Comparison of ENCODE assay signal across 24 mouse cellular contexts in genomic region chr2:181691083-181691482, GRCm38 (mm10). TPM values are rescaled to one million over a fixed set of nuclear protein-coding genes. Genes with fewer than 3 reads are reported as not detected.
DNase-seq lines count a peak whose midpoint lies in the region; ATAC-seq and TF ChIP-seq lines count a peak whose summit lies in the region.
"Had no signal": no experiment of that assay in that cellular context is flagged by ENCODE, and none has a peak within 500 bp of the region (broad histone marks: within the 10 kb centered on the region; RNA-seq: fewer than 3 reads in every experiment).

No protein-coding gene starts in this region.

- peak overlapping the region; percentile 37 for H3K4me2 ChIP-seq in liver, embryonic 16.5 days (ENCODE audit: low read depth, low read length)
- H3K4me2 ChIP-seq: hindbrain, embryonic 15.5 days; limb, embryonic 12.5 days; midbrain, embryonic 11.5 days had no signal

- H3K27ac ChIP-seq in liver, adult 2 months (replicated peaks; ENCODE audit: insufficient read depth, low read depth, low read length), result no peak overlapping the region
- peak overlapping the region; percentile 48; the same call in 1 of the 2 replicates for H3K27ac ChIP-seq in bone marrow macrophage, adult 2 months (ENCODE audit: insufficient read depth, low read depth, low read length)
- H3K27ac ChIP-seq in liver, embryonic 16.5 days (ENCODE audit: low read length), result no peak overlapping the region
- H3K27ac ChIP-seq: heart, adult 2 months; hindbrain, embryonic 15.5 days; limb, embryonic 12.5 days had no signal

- TF ChIP-seq CTCF in liver, adult 2 months (IDR thresholded peaks at IDR 0.05; ENCODE audit: low read depth, low read length), result no peak
- TF ChIP-seq CTCF in bone marrow macrophage, adult 2 months (IDR thresholded peaks at IDR 0.05; ENCODE audit: low read depth, low read length), result no peak

- no peaks in the 10 kb centered on the region for H3K9me3 ChIP-seq in liver, embryonic 16.5 days (replicated peaks; ENCODE audit: control insufficient read depth, low read length)
- H3K9me3 ChIP-seq: hindbrain, embryonic 15.5 days; limb, embryonic 12.5 days had no signal

- DNase-seq in gastrocnemius, postnatal 4 days (ENCODE audit: low spot score in 2 of 2), result peak; percentile 4 to 9
- DNase-seq in gastrocnemius, adult 8-10 months (ENCODE audit: low spot score in 2 of 2), result no peak
- DNase-seq in liver, adult 2 months (ENCODE audit: extremely low read depth, low read depth, low spot score), result no peak
- no peak for DNase-seq in liver
- DNase-seq in frontal cortex, postnatal 25 days (ENCODE audit: low spot score in 2 of 2), result no peak
- no peak for DNase-seq in adrenal gland, postnatal 36 days
- DNase-seq: adrenal gland, postnatal 14 days; cerebellum, adult 9-11 months; kidney, adult 11 months; kidney, postnatal 10 days; layer of hippocampus, adult 9-11 months; right cerebral cortex, postnatal 4 days had no signal

- no peaks in the 10 kb centered on the region for H3K36me3 ChIP-seq in liver, adult 2 months (ENCODE audit: control insufficient read depth, insufficient read depth, low read length)
- H3K36me3 ChIP-seq in liver, embryonic 16.5 days (ENCODE audit: control insufficient read depth, insufficient read depth), result no peaks in the 10 kb centered on the region

- TF ChIP-seq POLR2A in liver, adult 2 months (IDR thresholded peaks at IDR 0.05; ENCODE audit: extremely low read depth, insufficient read depth, low read length), result no peak
- no peak for TF ChIP-seq POLR2A in bone marrow macrophage, adult 2 months (IDR thresholded peaks at IDR 0.05; ENCODE audit: borderline replicate concordance, low read depth, low read length)

- WGBS in liver, adult 2 months, result 81% methylated on average over 6 of the region's 6 CpGs
- 51% methylated on average over 6 of the region's 6 CpGs for WGBS in liver, embryonic 16.5 days (ENCODE audit: insufficient replicate concordance)

- no peak for ATAC-seq in liver, embryonic 16.5 days (ENCODE audit: low read depth)
- ATAC-seq: forebrain, embryonic 16.5 days had no signal

- peak overlapping the region; percentile 36; the same call in 1 of the 2 replicates for H3K9ac ChIP-seq in liver, adult 2 months (ENCODE audit: low read depth, low read length)
- H3K9ac ChIP-seq in liver, embryonic 16.5 days (ENCODE audit: low read depth, low read length), result peak overlapping the region; percentile 12; the same call in 1 of the 2 replicates
- H3K9ac ChIP-seq: hindbrain, embryonic 15.5 days; limb, embryonic 12.5 days had no signal

- 0 out of 2 replicates have a peak, but pooled peaks cover 3% of the 10 kb centered on the region for H3K27me3 ChIP-seq in liver, adult 2 months (ENCODE audit: control insufficient read depth, insufficient read depth, low read length)
- H3K27me3 ChIP-seq in liver, embryonic 16.5 days (ENCODE audit: control insufficient read depth, insufficient read depth, low read depth, low read length), result peaks cover 15% of the 10 kb centered on the region
- H3K27me3 ChIP-seq: hindbrain, embryonic 15.5 days had no signal

- H3K79me2 ChIP-seq in liver, adult 2 months (ENCODE audit: control insufficient read depth, insufficient read depth, low read length), result no peaks in the 10 kb centered on the region

- no peak overlapping the region for H3K4me3 ChIP-seq in liver, adult 2 months (ENCODE audit: insufficient read depth, low read depth, low read length)
- peak overlapping the region; percentile 86 for H3K4me3 ChIP-seq in bone marrow macrophage, adult 2 months (ENCODE audit: insufficient read depth, low read length)
- H3K4me3 ChIP-seq in liver, embryonic 16.5 days (ENCODE audit: low read depth, low read length), result peak overlapping the region; percentile 49
- H3K4me3 ChIP-seq: heart, adult 2 months; hindbrain, embryonic 15.5 days; limb, embryonic 12.5 days had no signal

- H3K4me1 ChIP-seq in liver, adult 2 months (ENCODE audit: control insufficient read depth, insufficient read depth, low read length), result 0 out of 2 replicates have a peak, but pooled peaks cover 5% of the 10 kb centered on the region
- H3K4me1 ChIP-seq in bone marrow macrophage, adult 2 months (ENCODE audit: control insufficient read depth, insufficient read depth, low read length), result peaks cover 32% of the 10 kb centered on the region
- H3K4me1 ChIP-seq in liver, embryonic 16.5 days (ENCODE audit: control insufficient read depth, low read depth, low read length), result no peaks in the 10 kb centered on the region; the same call in 1 of the 2 replicates

RNA-seq across cellular contexts. Expression of gene Rgs19, which starts 2.7 kb away (rescaled TPM):
- total RNA-seq in gastrocnemius, postnatal 4 days (2021), result 10 to 100 TPM; 16.4 to 20.1 TPM
- 1 to 10 TPM; 1.5 to 5.2 (median 3.6) TPM for total RNA-seq in gastrocnemius, adult 8-10 months (2022)
- 1.5 and 3.2 TPM in 2 replicates for total RNA-seq in liver, adult 2 months (2014; rRNA removed)
- 4.5 and 7.8 TPM in 2 replicates for polyA plus RNA-seq in liver, adult 2 months (2012; rRNA removed)
- 155 and 173 TPM in 2 replicates for polyA plus RNA-seq in bone marrow macrophage, adult 2 months (2012; ENCODE audit: insufficient read depth, insufficient read length, missing spikeins)
- polyA plus RNA-seq in liver, embryonic 16.5 days (2015; fragmentation: Nextera tagmentation; extraction: Ambion mirVana), result 19.0 and 19.7 TPM in 2 replicates
- 10 to 100 TPM; 24.7 to 25.6 TPM for total RNA-seq in adrenal gland, postnatal 36 days (2021)

RNA-seq across cellular contexts. Expression of gene Lkaaear1, which starts 7.2 kb away (rescaled TPM):
- total RNA-seq in gastrocnemius, postnatal 4 days (2021), result not detected
- not detected for total RNA-seq in gastrocnemius, adult 8-10 months (2022)
- total RNA-seq in liver, adult 2 months (2014; rRNA removed), result not detected in 2 replicates
- not detected in 2 replicates for polyA plus RNA-seq in liver, adult 2 months (2012; rRNA removed)
- not detected in 2 replicates for polyA plus RNA-seq in bone marrow macrophage, adult 2 months (2012; ENCODE audit: insufficient read depth, insufficient read length, missing spikeins)
- polyA plus RNA-seq in liver, embryonic 16.5 days (2015; fragmentation: Nextera tagmentation; extraction: Ambion mirVana), result not detected in 2 replicates
- total RNA-seq in adrenal gland, postnatal 36 days (2021), result not detected
- total RNA-seq: adrenal gland, postnatal 14 days; gastrocnemius, adult 18-20 months; heart, adult 2 months; left cerebral cortex, adult 8-10 months had no signal
- polyA plus RNA-seq: forebrain, embryonic 16.5 days; heart, postnatal 0 days; hindbrain, embryonic 15.5 days; limb, embryonic 12.5 days; midbrain, embryonic 11.5 days; neural tube, embryonic 14.5 days; stomach, embryonic 14.5 days had no signal

RNA-seq across cellular contexts. Expression of gene Tcea2, which starts 11.0 kb away (rescaled TPM):
- total RNA-seq in gastrocnemius, postnatal 4 days (2021), result 1 to 10 TPM; 7.5 to 9.7 TPM
- 1 to 10 TPM; 6.7 to 8.4 (median 7.3) TPM for total RNA-seq in gastrocnemius, adult 8-10 months (2022)
- total RNA-seq in liver, adult 2 months (2014; rRNA removed), result 1.1 and 1.4 TPM in 2 replicates
- 1.8 and 2.8 TPM in 2 replicates for polyA plus RNA-seq in liver, adult 2 months (2012; rRNA removed)
- polyA plus RNA-seq in bone marrow macrophage, adult 2 months (2012; ENCODE audit: insufficient read depth, insufficient read length, missing spikeins), result 4.4 and 7.0 TPM in 2 replicates
- polyA plus RNA-seq in liver, embryonic 16.5 days (2015; fragmentation: Nextera tagmentation; extraction: Ambion mirVana), result 1.9 TPM in 2 replicates
- total RNA-seq in adrenal gland, postnatal 36 days (2021), result 1 to 10 TPM; 5.8 to 7.0 TPM

RNA-seq across cellular contexts. Expression of gene Sox18, which starts 19.6 kb away (rescaled TPM):
- total RNA-seq in gastrocnemius, postnatal 4 days (2021), result 10 to 100 TPM; 33.9 to 34.4 TPM
- total RNA-seq in gastrocnemius, adult 8-10 months (2022), result 10 to 100 TPM in 2 of 4 experiments, 1 to 10 TPM in 2; 3.9 to 13.4 (median 7.1) TPM
- total RNA-seq in liver, adult 2 months (2014; rRNA removed), result 1.4 and 2.9 TPM in 2 replicates
- 8.0 and 9.8 TPM in 2 replicates for polyA plus RNA-seq in liver, adult 2 months (2012; rRNA removed)
- polyA plus RNA-seq in bone marrow macrophage, adult 2 months (2012; ENCODE audit: insufficient read depth, insufficient read length, missing spikeins), result not detected in 2 replicates
- 6.9 TPM in 2 replicates for polyA plus RNA-seq in liver, embryonic 16.5 days (2015; fragmentation: Nextera tagmentation; extraction: Ambion mirVana)
- total RNA-seq in adrenal gland, postnatal 36 days (2021), result 10 to 100 TPM; 21.9 to 34.6 TPM

RNA-seq across cellular contexts. Expression of gene Oprl1, which starts 23.7 kb away (rescaled TPM):
- not detected for total RNA-seq in gastrocnemius, postnatal 4 days (2021)
- total RNA-seq in gastrocnemius, adult 8-10 months (2022), result not detected
- total RNA-seq in liver, adult 2 months (2014; rRNA removed), result 0.13 TPM in 1 of 2 replicates, not detected in the other
- 0.06 TPM in 1 of 2 replicates, not detected in the other for polyA plus RNA-seq in liver, adult 2 months (2012; rRNA removed)
- polyA plus RNA-seq in bone marrow macrophage, adult 2 months (2012; ENCODE audit: insufficient read depth, insufficient read length, missing spikeins), result not detected in 2 replicates
- polyA plus RNA-seq in liver, embryonic 16.5 days (2015; fragmentation: Nextera tagmentation; extraction: Ambion mirVana), result 0.07 and 0.11 TPM in 2 replicates
- total RNA-seq in adrenal gland, postnatal 36 days (2021), result 1 to 10 TPM in 1 of 2 experiments, under 1 TPM in 1; 0.63 to 1.3 TPM
- total RNA-seq: gastrocnemius, adult 18-20 months; heart, adult 2 months had no signal
- polyA plus RNA-seq: heart, adult 2 months had no signal

Comparison
In these comparisons a context has a peak if more than half of its experiments do, and no peak if none do; other contexts are left out.
1. DNase-seq: peak in gastrocnemius, postnatal 4 days (2 of 2); none in gastrocnemius, adult 8-10 months (0 of 2), liver, adult 2 months (single experiment), liver (single experiment), frontal cortex, postnatal 25 days (0 of 2) and adrenal gland, postnatal 36 days (0 of 2).